Mouse (Mus musculus) liver, postnatal 0 days (tissue): ENCODE results near the gene Psen2.

ENCODE experiments used
- CTCF ChIP-seq: sonication (generic); IDR thresholded peaks from 2 replicates; pipeline ENCODE4 v1.5.1; 2016; ENCODE audit warnings: antibody characterized with exemption, low read depth
- EP300 ChIP-seq: IDR thresholded peaks from 2 replicates; pipeline ENCODE4 v1.6.1; 2016; ENCODE audit warnings: antibody characterized with exemption, low read depth, mild to moderate bottlenecking

- TF ChIP-seq CTCF = no peak
- TF ChIP-seq EP300 = no peak
Observed at GRCm38 (mm10) chr1:180286081-180286831, 23.0 kb upstream of the Psen2 start.
